Mouse (Mus musculus): ENCODE measurements at regions not wholly inside any gene's neighbourhood (a gene's known extent, or its start where the extent isn't known, plus 50 kb on each side); places are given as distances from the start of the nearest gene placed in this dataset.

DNA sequence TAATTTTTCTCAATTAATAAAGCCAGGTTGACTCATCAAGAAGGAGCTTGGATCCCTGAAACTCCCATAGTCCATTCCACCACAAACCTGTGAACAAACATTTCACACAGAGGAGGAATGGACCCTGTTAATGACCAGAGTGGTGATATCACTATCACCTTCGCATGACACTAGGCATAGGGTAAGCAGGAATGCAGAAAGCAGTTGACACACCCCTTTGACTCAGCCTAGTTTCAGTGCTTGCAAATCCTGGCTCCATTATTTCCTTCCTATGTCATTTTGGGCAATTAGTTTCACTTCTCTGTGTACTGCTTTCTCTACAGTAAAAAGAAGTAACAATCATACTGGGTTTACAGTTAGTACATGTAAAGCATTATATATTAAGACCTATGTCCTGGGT is 318.2 kb downstream of the Tex13c3 start:
- Histone ChIP-seq H3K36me3 (ENCODE audit: insufficient read depth) (no peaks in the 10 kb centered on the region), H3K9ac (no peak overlapping the region), H3K4me3 (ENCODE audit: low read depth, low read length) (no peak overlapping the region), H3K4me1 (ENCODE audit: insufficient read depth) (no peaks in the 10 kb centered on the region), H3K27me3 (ENCODE audit: insufficient read depth, low read length) (no peaks in the 10 kb centered on the region), H3K4me2 (no peak overlapping the region), H3K9me3 (ENCODE audit: low read depth, low read length) (no peaks in the 10 kb centered on the region), H3K27ac (ENCODE audit: low read depth) (no peak overlapping the region)
- TF ChIP-seq CTCF (IDR thresholded peaks at IDR 0.05; ENCODE audit: low read depth): no peak
- 70% methylated on average over 1 of the region's 1 CpGs for WGBS
- ATAC-seq (ENCODE audit: insufficient read depth) (no peak), DNase-seq (no peak)

DNA sequence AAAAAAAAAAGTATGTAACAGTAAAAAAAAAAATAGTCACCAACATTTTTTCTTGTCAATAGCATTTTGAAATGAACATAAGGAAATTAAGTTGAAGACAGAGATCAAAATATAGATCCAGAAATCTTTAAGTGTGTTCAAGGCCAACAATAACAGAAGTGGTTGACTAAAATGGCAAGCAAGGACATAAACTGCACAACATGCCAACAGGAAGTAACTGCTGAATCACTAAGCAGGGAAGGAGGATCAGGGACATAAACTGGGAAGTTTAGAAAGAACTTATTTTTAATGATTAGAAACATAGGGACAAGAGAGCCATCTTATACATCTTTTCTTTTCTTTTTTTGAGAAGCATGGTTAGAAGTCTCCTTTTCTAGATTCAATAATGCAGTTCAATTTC is 318.8 kb downstream of the Tex13c3 start:
- no peak for ATAC-seq (ENCODE audit: insufficient read depth)
- H3K4me2 ChIP-seq: no peak overlapping the region
- no peak for DNase-seq
- no peaks in the 10 kb centered on the region for H3K4me1 ChIP-seq (ENCODE audit: insufficient read depth)
- no peaks in the 10 kb centered on the region for H3K9me3 ChIP-seq (ENCODE audit: low read depth, low read length)
- no peak overlapping the region for H3K27ac ChIP-seq (ENCODE audit: low read depth)
- H3K36me3 ChIP-seq (ENCODE audit: insufficient read depth): no peaks in the 10 kb centered on the region
- H3K27me3 ChIP-seq (ENCODE audit: insufficient read depth, low read length): no peaks in the 10 kb centered on the region
- no peak for TF ChIP-seq CTCF (IDR thresholded peaks at IDR 0.05; ENCODE audit: low read depth)
- no peak overlapping the region for H3K4me3 ChIP-seq (ENCODE audit: low read depth, low read length)
- no peak overlapping the region for H3K9ac ChIP-seq

DNA sequence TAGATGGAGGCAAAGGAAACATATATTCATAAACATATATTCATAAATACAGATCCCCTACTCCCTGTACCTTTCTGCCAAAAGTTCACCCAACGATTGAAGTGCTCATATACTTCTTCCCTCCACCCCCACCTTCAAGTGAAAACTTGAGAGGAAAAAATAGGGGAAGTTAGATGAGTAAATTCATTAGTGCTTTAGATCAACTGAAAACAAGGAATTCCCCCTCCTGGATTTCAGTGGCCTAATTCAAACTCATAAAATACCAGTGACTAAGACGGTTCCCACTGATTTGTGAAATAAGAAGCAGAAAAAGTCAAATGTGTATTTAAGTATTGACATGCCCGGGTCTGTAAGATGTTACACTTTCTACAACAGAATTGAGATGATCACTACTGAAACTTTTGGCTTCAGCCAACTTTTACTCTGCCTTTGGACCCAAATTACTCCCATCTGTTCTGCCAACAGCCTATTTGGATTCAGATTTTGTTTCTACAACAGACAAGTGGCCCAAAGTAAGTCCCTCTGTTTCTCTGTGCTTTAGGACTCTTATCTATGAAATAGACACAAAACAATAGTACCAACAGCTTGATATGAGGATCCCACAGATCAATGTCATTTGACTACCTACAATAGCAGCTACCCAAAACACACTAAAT is 320.7 kb downstream of the Tex13c3 start:
- no peak overlapping the region for H3K4me2 ChIP-seq
- no peak overlapping the region for H3K4me3 ChIP-seq (ENCODE audit: low read depth, low read length)
- ATAC-seq (ENCODE audit: insufficient read depth): no peak
- WGBS: 67% methylated on average over 3 of the region's 3 CpGs
- H3K27ac ChIP-seq (ENCODE audit: low read depth): no peak overlapping the region
- no peaks in the 10 kb centered on the region for H3K36me3 ChIP-seq (ENCODE audit: insufficient read depth)
- no peak overlapping the region for H3K9ac ChIP-seq
- H3K9me3 ChIP-seq (ENCODE audit: low read depth, low read length): no peaks in the 10 kb centered on the region
- DNase-seq: no peak
- TF ChIP-seq CTCF (IDR thresholded peaks at IDR 0.05; ENCODE audit: low read depth): no peak
- H3K27me3 ChIP-seq (ENCODE audit: insufficient read depth, low read length): no peaks in the 10 kb centered on the region
- H3K4me1 ChIP-seq (ENCODE audit: insufficient read depth): no peaks in the 10 kb centered on the region

DNA sequence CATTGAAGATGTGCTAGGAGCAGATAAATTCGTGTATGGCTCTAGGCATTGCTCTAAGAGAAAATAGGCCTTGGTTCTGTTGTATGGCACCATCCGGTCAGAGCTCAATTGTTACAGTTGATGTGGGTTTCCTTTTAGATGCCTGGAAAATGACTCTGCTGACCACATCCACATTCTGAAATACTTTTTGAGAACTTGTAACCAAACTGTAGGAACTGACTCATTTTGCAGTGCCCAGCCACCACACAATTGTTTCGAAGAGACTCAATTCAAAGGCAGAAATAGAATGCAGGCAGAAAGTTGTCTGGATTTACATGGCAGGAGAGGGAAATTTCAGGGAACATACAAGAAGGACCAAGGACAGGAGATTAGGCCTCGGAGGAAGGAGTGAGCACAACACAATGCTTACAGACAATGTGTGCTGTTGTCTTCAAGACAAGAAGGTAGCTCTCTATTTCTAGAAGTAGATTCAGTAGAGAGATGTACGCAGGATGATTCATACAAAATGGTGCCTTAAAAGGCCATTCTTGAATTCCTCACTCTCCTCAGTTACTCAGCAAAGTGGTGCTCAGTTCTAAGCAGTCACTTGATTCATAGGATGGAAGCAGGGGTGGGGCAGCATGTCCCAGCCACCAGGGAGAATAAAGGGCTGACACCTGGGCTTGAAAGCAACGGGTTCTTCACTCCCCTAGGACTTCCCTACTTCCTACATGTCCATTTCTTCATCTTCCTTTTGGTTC is 323.5 kb downstream of the Tex13c3 start:
- H3K27me3 ChIP-seq (ENCODE audit: insufficient read depth, low read length): no peaks in the 10 kb centered on the region
- TF ChIP-seq CTCF (IDR thresholded peaks at IDR 0.05; ENCODE audit: low read depth): no peak
- H3K9me3 ChIP-seq (ENCODE audit: low read depth, low read length): no peaks in the 10 kb centered on the region
- H3K4me1 ChIP-seq (ENCODE audit: insufficient read depth): no peaks in the 10 kb centered on the region
- H3K4me2 ChIP-seq: no peak overlapping the region
- no peak for DNase-seq
- WGBS: 82% methylated on average over 6 of the region's 6 CpGs
- no peak for ATAC-seq (ENCODE audit: insufficient read depth)
- H3K4me3 ChIP-seq (ENCODE audit: low read depth, low read length): no peak overlapping the region
- H3K9ac ChIP-seq: no peak overlapping the region
- H3K36me3 ChIP-seq (ENCODE audit: insufficient read depth): no peaks in the 10 kb centered on the region
- H3K27ac ChIP-seq (ENCODE audit: low read depth): no peak overlapping the region

DNA sequence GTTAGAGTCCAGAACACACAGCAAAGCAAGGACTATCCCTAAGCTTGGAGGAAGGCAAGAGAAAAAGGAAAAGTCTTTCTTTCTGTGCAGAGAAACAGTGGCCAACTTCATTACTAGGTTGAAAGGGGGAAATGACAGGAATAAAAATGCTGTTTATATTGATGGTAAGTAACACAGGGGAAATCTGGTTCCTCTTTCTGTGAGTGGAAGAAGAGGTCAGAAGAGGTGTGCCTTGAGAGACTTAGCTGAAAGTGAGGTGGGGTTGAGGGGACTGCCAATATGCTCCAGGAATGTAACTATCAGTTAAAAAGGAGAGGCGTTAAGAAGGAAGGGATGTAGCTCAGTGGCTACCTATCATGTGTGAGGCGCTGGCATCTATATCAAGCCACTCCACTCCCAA is 327.5 kb downstream of the Tex13c3 start:
- Histone ChIP-seq H3K4me2 (no peak overlapping the region), H3K36me3 (ENCODE audit: insufficient read depth) (no peaks in the 10 kb centered on the region)
- no peak for ATAC-seq (ENCODE audit: insufficient read depth)

DNA sequence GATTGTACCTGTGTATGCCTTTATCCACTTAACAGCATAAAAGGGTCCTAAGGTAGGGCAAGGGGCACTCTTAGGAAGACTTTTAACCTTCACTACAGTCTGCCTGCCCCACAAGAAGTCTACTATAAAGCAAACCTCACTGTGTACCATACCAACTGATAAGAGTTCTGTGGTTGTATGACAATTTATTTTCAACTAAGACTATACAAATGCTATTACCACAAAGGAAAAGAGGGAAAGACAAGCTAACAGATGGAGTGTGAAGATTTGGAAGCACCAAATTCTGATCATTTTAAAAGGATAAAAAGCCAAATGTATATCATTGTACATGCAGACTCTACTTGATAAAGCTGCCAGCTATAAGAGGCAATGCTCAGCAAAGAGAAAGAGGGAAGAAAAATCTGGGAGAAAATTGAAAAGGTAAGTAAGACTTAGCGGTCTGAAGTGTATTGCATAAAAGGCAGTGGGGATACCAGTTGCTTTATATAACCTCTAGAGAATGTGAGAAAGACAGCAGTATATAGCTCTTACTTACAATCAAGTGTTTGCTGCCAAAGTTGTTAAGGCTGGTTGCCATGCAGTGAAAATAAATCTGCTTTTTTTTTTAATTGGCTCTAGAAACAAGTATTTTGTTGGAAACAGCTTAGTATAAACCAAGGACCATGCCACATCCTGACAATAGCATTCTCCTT is 328.8 kb downstream of the Tex13c3 start:
- Histone ChIP-seq H3K27ac (ENCODE audit: low read depth) (no peak overlapping the region), H3K4me3 (ENCODE audit: low read depth, low read length) (no peak overlapping the region), H3K4me1 (ENCODE audit: insufficient read depth) (no peaks in the 10 kb centered on the region), H3K9me3 (ENCODE audit: low read depth, low read length) (no peaks in the 10 kb centered on the region), H3K36me3 (ENCODE audit: insufficient read depth) (no peaks in the 10 kb centered on the region), H3K9ac (no peak overlapping the region), H3K27me3 (ENCODE audit: insufficient read depth, low read length) (no peaks in the 10 kb centered on the region), H3K4me2 (no peak overlapping the region)
- no peak for TF ChIP-seq CTCF (IDR thresholded peaks at IDR 0.05; ENCODE audit: low read depth)
- DNase-seq (no peak), ATAC-seq (ENCODE audit: insufficient read depth) (no peak)
- 95% methylated on average over 1 of the region's 1 CpGs for WGBS

More for the DNA sequence above, 327.5 kb downstream of the Tex13c3 start:
- 78% methylated on average over 2 of the region's 2 CpGs for WGBS
- Histone ChIP-seq H3K9ac (no peak overlapping the region), H3K4me3 (ENCODE audit: low read depth, low read length) (no peak overlapping the region), H3K27ac (ENCODE audit: low read depth) (no peak overlapping the region), H3K4me1 (ENCODE audit: insufficient read depth) (no peaks in the 10 kb centered on the region), H3K9me3 (ENCODE audit: low read depth, low read length) (no peaks in the 10 kb centered on the region), H3K27me3 (ENCODE audit: insufficient read depth, low read length) (no peaks in the 10 kb centered on the region)
- no peak for DNase-seq
- TF ChIP-seq CTCF (IDR thresholded peaks at IDR 0.05; ENCODE audit: low read depth): no peak

DNA sequence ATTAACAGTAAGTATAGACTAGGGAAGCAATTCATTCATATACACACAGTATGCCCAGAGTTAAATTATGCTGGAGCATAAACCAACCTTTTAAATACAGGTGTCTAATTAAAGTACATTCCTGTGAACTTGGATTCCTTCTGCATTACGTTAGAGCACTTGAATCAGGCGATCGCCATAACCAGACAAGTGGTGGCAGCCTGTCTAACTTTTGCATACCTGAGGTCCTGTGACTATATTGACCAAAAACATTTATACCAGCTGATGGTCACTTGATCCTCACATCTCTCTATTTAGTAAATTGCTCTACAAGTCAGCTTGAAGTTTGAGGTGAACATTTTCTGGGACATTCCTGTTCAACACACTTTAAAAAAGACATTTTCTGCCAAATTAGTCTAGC is 330.5 kb downstream of the Tex13c3 start:
- Histone ChIP-seq H3K27me3 (ENCODE audit: insufficient read depth, low read length) (no peaks in the 10 kb centered on the region), H3K36me3 (ENCODE audit: insufficient read depth) (no peaks in the 10 kb centered on the region), H3K9ac (no peak overlapping the region), H3K4me3 (ENCODE audit: low read depth, low read length) (no peak overlapping the region), H3K9me3 (ENCODE audit: low read depth, low read length) (no peaks in the 10 kb centered on the region), H3K27ac (ENCODE audit: low read depth) (no peak overlapping the region), H3K4me2 (no peak overlapping the region), H3K4me1 (ENCODE audit: insufficient read depth) (no peaks in the 10 kb centered on the region)
- no peak for TF ChIP-seq CTCF (IDR thresholded peaks at IDR 0.05; ENCODE audit: low read depth)
- WGBS: 80% methylated on average over 3 of the region's 3 CpGs
- peak; percentile 18 for DNase-seq
- ATAC-seq (ENCODE audit: insufficient read depth): 0 out of 2 replicates have a peak, but pooled peaks have one; percentile 21
